Mouse (Mus musculus): ENCODE measurements around the gene Zbtb22.

Gene Zbtb22

DNA sequence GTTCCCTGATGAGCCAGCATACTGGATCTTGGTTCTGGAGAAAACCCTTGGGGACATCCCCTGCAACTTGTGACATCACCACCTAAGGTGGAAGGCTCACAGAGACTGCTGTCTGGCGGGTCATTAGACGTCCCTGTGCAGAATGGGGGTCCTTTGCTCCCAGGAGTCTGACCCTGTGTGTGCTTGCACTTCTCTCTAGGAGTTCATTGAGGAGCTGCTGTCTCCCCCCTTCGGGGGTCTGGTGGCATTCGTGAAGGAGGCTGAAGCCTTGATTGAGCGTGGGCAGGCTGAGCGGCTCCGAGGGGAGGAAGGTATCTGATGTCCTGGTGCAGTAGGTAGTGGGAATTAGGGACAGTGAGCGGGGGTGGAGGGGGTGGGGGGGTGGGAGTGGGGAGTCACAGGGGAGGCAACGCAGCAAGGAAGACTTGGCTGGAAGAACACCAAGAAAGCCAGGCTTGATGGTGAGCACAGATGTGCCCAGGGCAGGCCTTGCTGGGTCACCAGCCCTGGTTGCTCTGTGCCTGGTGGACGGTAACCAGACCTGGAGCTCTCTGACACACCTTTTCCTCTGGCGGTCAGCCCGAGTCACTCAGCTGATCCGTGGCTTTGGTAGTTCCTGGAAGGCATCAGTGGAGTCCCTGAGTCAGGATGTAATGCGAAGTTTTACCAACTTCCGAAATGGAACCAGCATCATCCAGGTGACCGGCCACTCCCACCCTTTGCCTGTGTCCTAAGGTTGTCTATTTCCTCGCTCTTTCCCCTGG is 49.6 kb downstream of the Zbtb22 start:
- no peak for DNase-seq (ENCODE audit: low spot score)

DNA sequence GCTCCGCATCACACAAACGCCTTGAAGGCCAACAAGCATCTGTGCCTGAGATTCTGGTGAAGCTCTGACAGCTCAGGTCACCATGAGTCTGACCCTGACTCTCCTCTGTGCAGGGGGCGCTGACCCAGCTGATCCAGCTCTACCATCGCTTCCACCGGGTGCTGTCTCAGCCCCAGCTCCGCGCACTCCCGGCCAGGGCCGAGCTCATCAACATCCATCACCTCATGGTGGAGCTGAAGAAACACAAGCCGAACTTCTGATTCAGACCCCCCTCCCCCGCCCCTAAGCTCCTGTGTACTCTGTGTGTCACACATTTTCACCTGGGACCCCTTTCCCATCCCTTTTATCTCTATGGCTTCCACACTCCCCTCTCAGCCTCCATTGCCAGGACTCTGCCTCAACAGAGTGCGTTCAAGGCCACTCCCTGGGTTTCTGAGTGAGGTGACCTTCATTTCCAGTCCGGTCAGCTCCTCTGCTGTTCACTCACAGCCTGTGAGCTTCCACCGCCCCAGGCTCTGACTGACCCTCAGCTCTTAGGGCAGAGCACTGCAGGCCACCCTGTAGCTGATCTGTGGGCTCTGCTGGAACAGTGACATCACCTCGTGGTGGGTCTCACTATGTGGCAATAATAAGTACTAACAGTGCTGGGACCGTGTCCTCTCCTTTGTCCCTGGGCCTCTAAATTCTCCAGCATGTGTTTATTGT is 50.3 kb downstream of the Zbtb22 start:
- no peak for DNase-seq (ENCODE audit: low spot score)

DNA sequence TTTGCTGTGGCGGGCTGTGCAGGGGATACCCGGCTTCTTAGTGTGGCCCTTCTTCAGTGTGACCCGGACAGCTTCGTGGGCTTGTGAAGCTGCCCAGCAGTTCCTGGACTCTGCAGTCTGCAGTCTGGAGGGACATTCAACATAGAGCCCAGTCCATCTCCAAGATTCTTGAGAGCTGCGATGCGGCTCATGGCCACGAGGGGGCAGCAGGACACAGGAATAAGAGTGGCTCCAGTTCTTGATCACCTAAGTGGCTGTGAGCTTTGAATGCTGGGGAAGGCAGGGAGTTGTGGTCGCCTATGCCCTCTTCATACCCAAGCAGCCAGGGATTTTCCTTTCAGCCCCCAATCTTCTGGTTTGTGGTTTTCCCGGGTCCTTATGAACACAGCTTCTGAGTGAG is 52.8 kb downstream of the Zbtb22 start:
- DNase-seq (ENCODE audit: low spot score): peak; percentile 75

Data from urinary bladder, postnatal 14 days (tissue).